Mouse (Mus musculus): ENCODE measurements around the gene Arfgef2. TPM values are rescaled to one million over a fixed set of nuclear protein-coding genes. Genes with fewer than 3 reads are reported as not detected.

Gene Arfgef2
- total and polyA plus RNA-seq, 3 experiments, result 21.8 to 80.6 (median 64.3) TPM

GRCm38 (mm10) chr2:166905711-166906522 is 100.5 kb downstream of the Arfgef2 start, which contains the start of gene Cse1l:
TSS of gene Cse1l (plus strand) at chr2:166906040.
- DNase-seq, result peak; percentile 97

DNA sequence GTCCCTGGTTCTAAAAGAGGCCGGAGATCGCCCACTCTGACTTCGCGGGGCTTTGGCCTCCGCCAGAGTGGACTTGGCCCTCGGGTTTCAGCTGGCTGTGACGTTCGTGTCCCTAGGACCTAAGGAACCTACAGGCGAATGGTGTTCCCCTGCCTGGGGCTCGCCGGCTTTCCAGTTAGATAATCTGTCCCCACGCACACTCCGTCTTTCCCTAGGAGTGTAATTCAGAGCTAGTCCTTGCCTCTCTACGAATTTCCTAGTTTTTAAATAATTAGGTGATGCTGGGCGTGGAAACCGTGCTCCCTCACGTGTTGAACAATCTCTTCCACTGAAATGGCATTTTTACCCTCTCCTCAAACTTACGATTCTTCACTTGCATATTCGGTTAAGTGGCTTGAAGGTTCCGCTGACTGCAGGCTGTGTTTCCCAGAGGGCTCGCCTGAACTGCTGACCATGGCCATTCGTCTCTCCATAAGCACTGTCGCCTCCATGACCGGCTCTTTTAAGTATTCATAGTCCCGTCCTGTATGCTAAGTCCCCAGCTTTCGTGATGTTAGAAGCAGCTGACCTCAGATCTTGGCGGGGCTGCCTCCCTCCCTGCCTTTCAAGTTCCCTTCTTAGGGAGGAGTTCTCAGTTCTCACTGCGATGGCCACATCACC is 101.3 kb downstream of the Arfgef2 start:
- DNase-seq, result peak; percentile 27

- DNase-seq, result no peak
These were observed 104.3 kb downstream of the Arfgef2 start for GRCm38 (mm10) chr2:166909729-166910128.

DNA sequence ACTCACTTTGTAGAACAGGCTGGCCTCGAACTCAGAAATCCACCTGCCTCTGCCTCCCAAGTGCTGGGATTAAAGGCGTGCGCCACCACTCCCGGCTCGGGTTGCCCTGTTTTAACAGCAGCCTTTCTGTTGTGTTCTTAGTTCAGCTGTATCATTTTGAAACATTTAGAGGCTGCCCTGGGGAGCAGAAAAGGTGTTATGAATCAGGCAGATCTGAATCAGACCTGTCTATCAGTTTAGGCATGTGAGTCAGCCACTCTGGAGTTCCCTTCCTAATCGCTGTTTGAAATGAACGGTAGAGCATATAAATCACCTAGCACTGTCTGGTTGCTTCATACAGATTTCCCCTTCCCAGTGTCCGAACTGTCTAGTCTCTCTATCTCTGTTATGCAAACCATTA is 105.1 kb downstream of the Arfgef2 start:
- peak; percentile 55 for DNase-seq

- DNase-seq, result no peak
These were observed 118.6 kb downstream of the Arfgef2 start for GRCm38 (mm10) chr2:166923971-166924370.

GRCm38 (mm10) chr2:166933943-166934342 is 128.6 kb downstream of the Arfgef2 start:
- DNase-seq, result peak; percentile 46

GRCm38 (mm10) chr2:166934416-166934815 is 129.0 kb downstream of the Arfgef2 start:
- DNase-seq, result no peak

GRCm38 (mm10) chr2:166935582-166935981 is 130.2 kb downstream of the Arfgef2 start:
- no peak for DNase-seq

GRCm38 (mm10) chr2:166936166-166936565 is 130.8 kb downstream of the Arfgef2 start:
- DNase-seq, result no peak

DNA sequence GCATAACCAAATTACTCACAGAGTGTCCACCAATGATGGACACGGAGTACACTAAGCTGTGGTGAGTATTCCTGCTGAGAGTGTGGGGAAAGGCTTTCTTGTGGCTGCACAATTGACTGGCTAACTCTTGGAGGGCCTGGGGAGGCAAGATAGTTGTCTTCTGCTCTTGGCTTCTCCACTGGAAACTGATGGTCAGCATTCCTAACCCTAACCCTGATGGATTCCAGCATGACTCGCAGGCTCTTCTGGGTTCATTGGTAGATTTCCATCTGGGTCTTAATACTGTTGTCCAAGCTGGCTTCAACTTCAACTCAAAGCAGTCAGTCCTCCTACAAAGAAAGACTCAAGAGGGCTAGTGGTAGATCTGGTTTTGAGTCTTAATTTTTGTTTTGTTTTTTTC is 137.8 kb downstream of the Arfgef2 start:
- DNase-seq, result no peak

DNA sequence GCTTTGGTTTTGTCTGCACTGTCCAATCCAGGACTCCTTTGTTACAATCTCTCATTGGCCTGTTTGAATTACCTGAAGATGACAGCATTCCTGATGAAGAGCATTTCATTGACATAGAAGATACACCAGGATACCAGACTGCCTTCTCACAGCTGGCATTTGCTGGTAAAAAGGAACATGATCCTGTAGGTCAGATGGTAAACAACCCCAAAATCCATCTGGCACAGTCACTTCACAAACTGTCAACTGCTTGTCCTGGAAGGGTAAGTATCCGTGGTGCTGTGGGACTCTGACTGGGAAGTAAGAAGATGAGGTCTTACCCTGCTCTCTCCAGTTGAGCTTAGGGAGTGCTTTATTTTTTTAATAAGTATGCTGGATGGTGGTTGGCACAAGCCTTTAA is 139.0 kb downstream of the Arfgef2 start:
- no peak for DNase-seq

DNA sequence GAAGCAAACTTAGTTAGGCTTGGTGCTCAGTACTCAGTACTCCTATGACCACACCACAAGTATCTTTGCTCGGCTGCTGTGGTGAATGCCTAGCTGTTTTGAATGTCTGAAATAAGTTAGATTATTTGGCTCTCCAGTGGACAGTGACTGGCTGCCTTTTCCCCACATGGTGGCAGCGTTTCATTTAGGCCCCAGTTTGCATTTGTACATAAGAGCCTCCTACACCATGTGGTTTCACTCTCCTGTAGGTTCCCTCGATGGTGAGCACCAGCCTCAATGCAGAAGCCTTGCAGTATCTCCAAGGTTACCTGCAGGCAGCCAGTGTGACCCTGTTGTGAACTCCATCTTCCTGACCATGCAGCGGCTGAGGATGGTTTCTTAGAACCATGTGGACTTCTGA is 140.1 kb downstream of the Arfgef2 start:
- DNase-seq, result no peak

Other genes starting within 250 kb of the Arfgef2 start
- gene Prex1, start 91.8 kb upstream of the Arfgef2 start, total RNA-seq (2021), result 10 to 100 TPM; 11.2 to 18.2 TPM
- 35.4 and 37.9 TPM in 2 replicates for gene Prex1, start 91.8 kb upstream of the Arfgef2 start, polyA plus RNA-seq (2012; rRNA removed)
- 1 to 10 TPM; 3.6 to 3.9 TPM for gene Trp53rkb, start 13.1 kb upstream of the Arfgef2 start, total RNA-seq (2021)
- gene Trp53rkb, start 13.1 kb upstream of the Arfgef2 start, polyA plus RNA-seq (2012; rRNA removed), result 2.7 and 4.5 TPM in 2 replicates
- gene Cse1l, start 100.5 kb downstream of the Arfgef2 start, total RNA-seq (2021), result 10 to 100 TPM; 56.4 to 77.0 TPM
- gene Cse1l, start 100.5 kb downstream of the Arfgef2 start, polyA plus RNA-seq (2012; rRNA removed), result 8.9 and 12.6 TPM in 2 replicates
- 10 to 100 TPM; 61.5 to 91.7 TPM for gene Stau1, start 190.7 kb downstream of the Arfgef2 start, total RNA-seq (2021)
- 38.8 and 52.7 TPM in 2 replicates for gene Stau1, start 190.7 kb downstream of the Arfgef2 start, polyA plus RNA-seq (2012; rRNA removed)
- gene Ddx27, start 209.6 kb downstream of the Arfgef2 start, total RNA-seq (2021), result 10 to 100 TPM; 29.2 to 41.5 TPM
- 28.3 and 31.1 TPM in 2 replicates for gene Ddx27, start 209.6 kb downstream of the Arfgef2 start, polyA plus RNA-seq (2012; rRNA removed)

Measured in adrenal gland, adult 2 months (tissue).